Mouse (Mus musculus): ENCODE data around the gene Olfr460. TPM values are rescaled to one million over a fixed set of nuclear protein-coding genes. Genes with fewer than 3 reads are reported as not detected.

The Olfr460 gene
- polyA plus RNA-seq, 1 experiment from 2014 or later: not detected

- ChIA-PET POLR2A (no interaction called here), CTCF (no interaction called here)
- in situ Hi-C loops (cut with MboI; ENCODE audit: low pct_unique_long_range_greater_than_20kb): no loop called here
- DNase-seq (ENCODE audit: low read depth, low spot score) (no peak), ATAC-seq (no peak)
- no peak for TF ChIP-seq CTCF (IDR thresholded peaks at IDR 0.05)
- H3K27me3 ChIP-seq: peaks cover 10% of the 10 kb centered on the region
These were observed 44.1 kb downstream of the Olfr460 start, which contains the start of gene Tas2r138 for GRCm38 (mm10) chr6:40613260-40613852. Gene Tas2r138, minus strand, starts transcription at chr6:40613310.

GRCm38 (mm10) chr6:40617965-40618364 lies 48.7 kb downstream of the Olfr460 start:
- ATAC-seq: no peak
- H3K27me3 ChIP-seq: peaks cover 8% of the 10 kb centered on the region
- in situ Hi-C loops (cut with MboI; ENCODE audit: low pct_unique_long_range_greater_than_20kb): loop anchor here (5.0 kb wide), 1 partner anchor 69 kb away; no protein-coding TSS in a partner anchor
- ChIA-PET POLR2A (no interaction called here), CTCF (interaction anchor here (1.5 kb wide), 1 partner anchor 71 kb away, joined by 8 read pairs; no protein-coding TSS in a partner anchor)
- peak; percentile 84 for TF ChIP-seq CTCF (IDR thresholded peaks at IDR 0.05)
- DNase-seq (ENCODE audit: low read depth, low spot score): no peak

Other genes starting within 250 kb of the Olfr460 start
- 12.6 TPM for gene Agk, start 244.3 kb upstream of the Olfr460 start, polyA plus RNA-seq (2021)
- gene E330009J07Rik, start 133.4 kb upstream of the Olfr460 start, polyA plus RNA-seq (2021): 4.3 TPM
- not detected for gene Wee2, start 130.4 kb upstream of the Olfr460 start, polyA plus RNA-seq (2021)
- 71.4 TPM for gene Ssbp1, start 98.1 kb upstream of the Olfr460 start, polyA plus RNA-seq (2021)
- gene Tas2r137, start 78.3 kb upstream of the Olfr460 start, polyA plus RNA-seq (2021): 0.05 TPM
- 0.17 TPM for gene Tas2r108, start 76.0 kb upstream of the Olfr460 start, polyA plus RNA-seq (2021)
- gene Prss37, start 50.0 kb upstream of the Olfr460 start, polyA plus RNA-seq (2021): not detected
- 0.10 TPM for gene Olfr461, start 14.4 kb upstream of the Olfr460 start, polyA plus RNA-seq (2021)
- gene Clec5a, start 16.3 kb downstream of the Olfr460 start, polyA plus RNA-seq (2021): not detected
- gene Tas2r138, start 43.8 kb downstream of the Olfr460 start, polyA plus RNA-seq (2021): not detected
- not detected for gene Mgam, start 59.3 kb downstream of the Olfr460 start, polyA plus RNA-seq (2021)